Mouse (Mus musculus): ENCODE measurements around the gene 4430402I18Rik. TPM values are rescaled to one million over a fixed set of nuclear protein-coding genes. Genes with fewer than 3 reads are reported as not detected.

Gene 4430402I18Rik
- total RNA-seq (2012; rRNA removed) = 0.31 and 0.69 TPM in 2 replicates

- Histone ChIP-seq H3K9ac (ENCODE audit: insufficient read depth, low read depth, low read length, poor library complexity, severe bottlenecking) (no peak within 1 kb of the TSS), H3K36me3 (ENCODE audit: control insufficient read depth, insufficient read depth, low read length, poor library complexity, severe bottlenecking) (no peaks in the 10 kb centered on the region), H3K27ac (ENCODE audit: insufficient read depth, low read depth, low read length, poor library complexity, severe bottlenecking) (no peak within 1 kb of the TSS), H3K4me3 (ENCODE audit: insufficient read depth in 1 of 2, low read depth in 1 of 2, low read length in 2 of 2, poor library complexity in 1 of 2, severe bottlenecking in 1 of 2) (no peak within 1 kb of the TSS), H3K9me3 (ENCODE audit: control insufficient read depth, insufficient read depth, low read depth, low read length) (no peaks in the 10 kb centered on the region), H3K4me1 (ENCODE audit: control insufficient read depth in 2 of 2, insufficient read depth in 2 of 2, low read length in 2 of 2, poor library complexity in 1 of 2) (peaks cover 0 to 4% of the 10 kb centered on the region in 2 experiments; a peak in 2 of 4 replicates)
- in situ Hi-C loops (cut with MboI; ENCODE audit: low sequenced_read_pairs in 2 of 2, unreplicated experiment in 2 of 2) = no loop called here
- TF ChIP-seq ZNF384 (IDR thresholded peaks at IDR 0.05; ENCODE audit: low read depth, low read length) (no peak), CHD2 (IDR thresholded peaks at IDR 0.05; ENCODE audit: low read depth, low read length) (no peak), MAFK (IDR thresholded peaks at IDR 0.05; ENCODE audit: insufficient read depth, low read depth, low read length) (no peak), ZC3H11A (IDR thresholded peaks at IDR 0.05; ENCODE audit: borderline replicate concordance, low read depth, low read length) (no peak), HCFC1 (IDR thresholded peaks at IDR 0.05; ENCODE audit: borderline replicate concordance, insufficient read depth, low read length) (no peak)
- DNase-seq (ENCODE audit: low read depth, low spot score) = no peak
Observed at GRCm38 (mm10) chr19:28967652-28968051, at the start of gene 4430402I18Rik. Gene 4430402I18Rik (minus strand): TSS chr19:28967800.

GRCm38 (mm10) chr19:29016786-29017185 lies 49.2 kb upstream of the 4430402I18Rik start:
- Histone ChIP-seq H3K9ac (ENCODE audit: insufficient read depth, low read depth, low read length, poor library complexity, severe bottlenecking) (no peak overlapping the region), H3K9me3 (ENCODE audit: control insufficient read depth, insufficient read depth, low read depth, low read length) (no peaks in the 10 kb centered on the region), H3K36me3 (ENCODE audit: control insufficient read depth, insufficient read depth, low read length, poor library complexity, severe bottlenecking) (peaks cover 18% of the 10 kb centered on the region), H3K27ac (ENCODE audit: insufficient read depth, low read depth, low read length, poor library complexity, severe bottlenecking) (no peak overlapping the region), H3K4me1 (ENCODE audit: control insufficient read depth in 2 of 2, insufficient read depth in 2 of 2, low read length in 2 of 2, poor library complexity in 1 of 2) (no peaks in the 10 kb centered on the region), H3K4me3 (ENCODE audit: insufficient read depth in 1 of 2, low read depth in 1 of 2, low read length in 2 of 2, poor library complexity in 1 of 2, severe bottlenecking in 1 of 2) (no peak overlapping the region)
- no peak for TF ChIP-seq ZNF384 (IDR thresholded peaks at IDR 0.05; ENCODE audit: low read depth, low read length)
- no peak for TF ChIP-seq ZC3H11A (IDR thresholded peaks at IDR 0.05; ENCODE audit: borderline replicate concordance, low read depth, low read length)
- no peak for TF ChIP-seq HCFC1 (IDR thresholded peaks at IDR 0.05; ENCODE audit: borderline replicate concordance, insufficient read depth, low read length)
- TF ChIP-seq MAFK (IDR thresholded peaks at IDR 0.05; ENCODE audit: insufficient read depth, low read depth, low read length) = no peak
- no peak for TF ChIP-seq CHD2 (IDR thresholded peaks at IDR 0.05; ENCODE audit: low read depth, low read length)
- in situ Hi-C loops (cut with MboI; ENCODE audit: low sequenced_read_pairs in 2 of 2, unreplicated experiment in 2 of 2) = no loop called here
- no peak for DNase-seq (ENCODE audit: low read depth, low spot score)

GRCm38 (mm10) chr19:29016204-29016765 lies 48.7 kb upstream of the 4430402I18Rik start:
- Histone ChIP-seq H3K9me3 (ENCODE audit: control insufficient read depth, insufficient read depth, low read depth, low read length) (no peaks in the 10 kb centered on the region), H3K27ac (ENCODE audit: insufficient read depth, low read depth, low read length, poor library complexity, severe bottlenecking) (no peak overlapping the region), H3K36me3 (ENCODE audit: control insufficient read depth, insufficient read depth, low read length, poor library complexity, severe bottlenecking) (peaks cover 14% of the 10 kb centered on the region), H3K4me1 (ENCODE audit: control insufficient read depth in 2 of 2, insufficient read depth in 2 of 2, low read length in 2 of 2, poor library complexity in 1 of 2) (no peaks in the 10 kb centered on the region), H3K9ac (ENCODE audit: insufficient read depth, low read depth, low read length, poor library complexity, severe bottlenecking) (no peak overlapping the region), H3K4me3 (ENCODE audit: insufficient read depth in 1 of 2, low read depth in 1 of 2, low read length in 2 of 2, poor library complexity in 1 of 2, severe bottlenecking in 1 of 2) (no peak overlapping the region)
- no peak for DNase-seq (ENCODE audit: low read depth, low spot score)
- in situ Hi-C loops (cut with MboI; ENCODE audit: low sequenced_read_pairs in 2 of 2, unreplicated experiment in 2 of 2) = no loop called here
- TF ChIP-seq CHD2 (IDR thresholded peaks at IDR 0.05; ENCODE audit: low read depth, low read length) = no peak
- no peak for TF ChIP-seq ZNF384 (IDR thresholded peaks at IDR 0.05; ENCODE audit: low read depth, low read length)
- TF ChIP-seq HCFC1 (IDR thresholded peaks at IDR 0.05; ENCODE audit: borderline replicate concordance, insufficient read depth, low read length) = no peak
- no peak for TF ChIP-seq MAFK (IDR thresholded peaks at IDR 0.05; ENCODE audit: insufficient read depth, low read depth, low read length)
- TF ChIP-seq ZC3H11A (IDR thresholded peaks at IDR 0.05; ENCODE audit: borderline replicate concordance, low read depth, low read length) = no peak

GRCm38 (mm10) chr19:29015410-29016203 lies 48.0 kb upstream of the 4430402I18Rik start:
- in situ Hi-C loops (cut with MboI; ENCODE audit: low sequenced_read_pairs in 2 of 2, unreplicated experiment in 2 of 2) = no loop called here

More at GRCm38 (mm10) chr19:29015410-29016203, 48.0 kb upstream of the 4430402I18Rik start:
- Histone ChIP-seq H3K27ac (ENCODE audit: insufficient read depth, low read depth, low read length, poor library complexity, severe bottlenecking) (no peak overlapping the region), H3K4me1 (ENCODE audit: control insufficient read depth in 2 of 2, insufficient read depth in 2 of 2, low read length in 2 of 2, poor library complexity in 1 of 2) (peaks cover 0 to 1% of the 10 kb centered on the region in 2 experiments; a peak in 1 of 4 replicates), H3K9ac (ENCODE audit: insufficient read depth, low read depth, low read length, poor library complexity, severe bottlenecking) (no peak overlapping the region), H3K36me3 (ENCODE audit: control insufficient read depth, insufficient read depth, low read length, poor library complexity, severe bottlenecking) (peaks cover 13% of the 10 kb centered on the region), H3K4me3 (ENCODE audit: insufficient read depth in 1 of 2, low read depth in 1 of 2, low read length in 2 of 2, poor library complexity in 1 of 2, severe bottlenecking in 1 of 2) (no peak overlapping the region), H3K9me3 (ENCODE audit: control insufficient read depth, insufficient read depth, low read depth, low read length) (no peaks in the 10 kb centered on the region)
- TF ChIP-seq ZNF384 (IDR thresholded peaks at IDR 0.05; ENCODE audit: low read depth, low read length) = no peak
- no peak for TF ChIP-seq HCFC1 (IDR thresholded peaks at IDR 0.05; ENCODE audit: borderline replicate concordance, insufficient read depth, low read length)
- no peak for TF ChIP-seq ZC3H11A (IDR thresholded peaks at IDR 0.05; ENCODE audit: borderline replicate concordance, low read depth, low read length)
- no peak for TF ChIP-seq MAFK (IDR thresholded peaks at IDR 0.05; ENCODE audit: insufficient read depth, low read depth, low read length)
- TF ChIP-seq CHD2 (IDR thresholded peaks at IDR 0.05; ENCODE audit: low read depth, low read length) = no peak
- DNase-seq (ENCODE audit: low read depth, low spot score) = no peak

Measured in ES-E14 (cell line).